Mouse (Mus musculus): ENCODE results near the gene Pou3f3.

DNA sequence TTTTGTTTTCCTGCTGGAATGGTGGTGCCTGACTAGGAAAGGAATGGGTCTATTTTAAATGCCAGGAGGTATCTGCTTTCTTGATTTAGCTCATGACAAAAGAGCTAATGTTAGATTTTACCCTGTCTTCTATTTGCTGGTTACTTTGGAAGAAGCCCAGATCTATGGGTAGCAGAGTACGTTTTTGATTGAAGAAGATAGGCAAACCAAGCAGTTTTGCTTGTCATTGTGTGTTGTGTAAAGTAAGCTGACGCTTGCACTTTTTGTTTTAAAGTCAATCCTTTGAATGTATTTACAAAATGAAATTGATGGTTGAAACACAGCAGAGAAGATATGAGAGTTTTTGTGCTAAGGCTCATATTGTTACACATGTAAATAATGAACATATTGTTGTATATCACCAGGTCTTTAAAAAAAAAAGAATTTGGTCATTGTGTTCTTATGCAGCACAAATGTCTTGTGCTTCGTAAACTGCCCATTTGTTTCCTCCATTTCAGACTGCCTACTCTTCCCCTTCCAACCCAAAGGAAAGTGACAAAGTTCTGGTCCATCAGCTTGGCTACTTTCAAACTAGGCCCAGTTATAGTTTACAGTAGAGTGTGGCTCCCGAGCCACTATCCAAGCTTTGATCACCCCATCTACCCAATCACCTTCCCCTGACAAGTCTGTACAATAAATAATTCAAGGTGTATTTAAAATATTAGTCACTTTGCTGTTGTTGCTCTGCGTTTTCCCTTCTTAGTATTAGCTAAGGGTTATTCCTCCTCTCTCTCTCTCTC, 6.5 kb downstream of the Pou3f3 start:
- TF ChIP-seq POLR2A (IDR thresholded peaks at IDR 0.05; ENCODE audit: borderline replicate concordance, extremely low read depth, low read depth, low read length): no peak
- TF ChIP-seq CTCF (IDR thresholded peaks at IDR 0.05; ENCODE audit: insufficient read depth, low read length): no peak

Measured in lung, adult 2 months (tissue).